Mouse (Mus musculus) layer of hippocampus, adult 2 months (tissue): ENCODE measurements around the gene Gm28919. TPM values are rescaled to one million over a fixed set of nuclear protein-coding genes. Genes with fewer than 3 reads are reported as not detected.
"Not testable (repeated sequence)": the region's sequence is repeated elsewhere in the genome, so short reads cannot be mapped to it uniquely, and the experiment has no call there.

Experiments
- DNase-seq, 2 experiments: peaks; one replicate each; pipeline ENCODE4 v3.0.0; 2022; ENCODE audit warnings: low spot score in 2 of 2
- H3K27ac ChIP-seq: fragments of 200-600 bp; 2 replicates; pipeline ENCODE4 v1.8.1; 2022
- H3K4me3 ChIP-seq: fragments of 200-600 bp; 2 replicates; pipeline ENCODE4 v1.8.1; 2022; ENCODE audit warnings: mild to moderate bottlenecking
- long read RNA-seq, 2 experiments: library from polyadenylated mRNA; stranded (forward); transcript quantifications; one replicate each; pipeline ENCODE4 v2.0.0; 2021; ENCODE audit warnings: borderline mapping rate in 2 of 2
- total RNA-seq, 2 experiments: library from RNA; stranded (reverse); gene quantifications; 2 replicates each; pipeline ENCODE4 v1.2.3; 2021

Gene Gm28919
- total RNA-seq: not detected
- long read RNA-seq, experiment 1: 0 reads
- long read RNA-seq, experiment 2: 0 reads

- DNase-seq, H3K27ac ChIP-seq, H3K4me3 ChIP-seq: not testable (repeated sequence)
These were observed at the start of gene Gm28919 for GRCm38 (mm10) chrY:6583246-6583645. Gm28919 (plus strand) TSS chrY:6583546.

Other genes with a start within 250 kb of the Gm28919 start
- not detected for gene Gm21719, start 99.3 kb downstream of the Gm28919 start, total RNA-seq